Mouse (Mus musculus) C2C12 (cell line): ENCODE measurements at regions not wholly inside any gene's neighbourhood (a gene's known extent, or its start where the extent isn't known, plus 50 kb on each side); places are given as distances from the start of the nearest gene placed in this dataset.

Experiments used
- H3K27me3 ChIP-seq: one replicate; pipeline ENCODE4 v1.6.1; 2011; ENCODE audit not compliant: control insufficient read depth, insufficient read depth, insufficient read length
- H3K36me3 ChIP-seq: one replicate; pipeline ENCODE4 v1.6.1; 2011; ENCODE audit not compliant: control insufficient read depth, insufficient read depth
- H3K4me3 ChIP-seq: one replicate; pipeline ENCODE4 v1.5.1; 2011; ENCODE audit warnings: mild to moderate bottlenecking, control low read depth; ENCODE audit not compliant: poor library complexity, insufficient read depth, severe bottlenecking
- H3K79me2 ChIP-seq: one replicate; pipeline ENCODE4 v1.6.1; 2011; ENCODE audit not compliant: control insufficient read depth, insufficient read depth
- H3K79me3 ChIP-seq: one replicate; pipeline ENCODE4 v1.6.1; 2011; ENCODE audit warnings: low read depth, control low read depth
- H3ac ChIP-seq: one replicate; pipeline ENCODE3; 2011; ENCODE audit warnings: low read depth; ENCODE audit not compliant: control insufficient read depth, insufficient read length
- CEBPB ChIP-seq: IDR thresholded peaks from one replicate; pipeline ENCODE4 v1.6.1; 2011; ENCODE audit warnings: low read depth, mild to moderate bottlenecking, control low read depth, moderate library complexity
- CTCF ChIP-seq: IDR thresholded peaks from one replicate; pipeline ENCODE4 v1.5.1; 2011; ENCODE audit not compliant: control insufficient read depth, insufficient read depth, insufficient read length
- FOSL1 ChIP-seq: IDR thresholded peaks from one replicate; pipeline ENCODE4 v1.8.0; 2011; ENCODE audit warnings: mild to moderate bottlenecking, low read length; ENCODE audit not compliant: poor library complexity, insufficient read depth, severe bottlenecking
- MAX ChIP-seq: IDR thresholded peaks from one replicate; pipeline ENCODE4 v1.6.1; 2011; ENCODE audit warnings: mild to moderate bottlenecking, control low read depth
- MYOD1 ChIP-seq: IDR thresholded peaks from one replicate; pipeline ENCODE4 v1.6.1; 2011; ENCODE audit warnings: low read depth; ENCODE audit not compliant: control insufficient read depth, insufficient read length
- MYOG ChIP-seq: IDR thresholded peaks from one replicate; pipeline ENCODE4 v1.6.1; 2011; ENCODE audit not compliant: control insufficient read depth, insufficient read length; ENCODE audit errors: extremely low read depth
- USF1 ChIP-seq: IDR thresholded peaks from one replicate; pipeline ENCODE4 v1.6.1; 2011; ENCODE audit warnings: low read depth, mild to moderate bottlenecking, control low read depth, moderate library complexity

GRCm38 (mm10) chr3:52607379-52608085, 339.4 kb downstream of the Foxo1 start:
- Histone ChIP-seq H3K79me2 (no peaks in the 10 kb centered on the region), H3K27me3 (no peaks in the 10 kb centered on the region), H3ac (no peak overlapping the region), H3K4me3 (no peak overlapping the region), H3K36me3 (no peaks in the 10 kb centered on the region), H3K79me3 (no peaks in the 10 kb centered on the region)
- TF ChIP-seq FOSL1 (peak; percentile 20), MAX (no peak), USF1 (peak; percentile 74)

- Histone ChIP-seq H3K79me2 (no peaks in the 10 kb centered on the region), H3ac (no peak overlapping the region), H3K79me3 (no peaks in the 10 kb centered on the region), H3K36me3 (no peaks in the 10 kb centered on the region), H3K27me3 (no peaks in the 10 kb centered on the region), H3K4me3 (no peak overlapping the region)
- TF ChIP-seq FOSL1: no peak
- no peak for TF ChIP-seq USF1
- no peak for TF ChIP-seq MAX
- no peak for TF ChIP-seq MYOG
- TF ChIP-seq CTCF: no peak
- no peak for TF ChIP-seq CEBPB
- TF ChIP-seq MYOD1: no peak
These were observed 337.2 kb downstream of the Foxo1 start for GRCm38 (mm10) chr3:52605261-52605771.

GRCm38 (mm10) chr3:52603244-52603704, 335.1 kb downstream of the Foxo1 start:
- H3K27me3 ChIP-seq: no peaks in the 10 kb centered on the region
- H3ac ChIP-seq: no peak overlapping the region
- no peaks in the 10 kb centered on the region for H3K36me3 ChIP-seq
- H3K4me3 ChIP-seq: no peak overlapping the region
- TF ChIP-seq MYOD1 (peak; percentile 91), CTCF (no peak), USF1 (no peak), MYOG (no peak), MAX (no peak)
- H3K79me3 ChIP-seq: no peaks in the 10 kb centered on the region
- H3K79me2 ChIP-seq: no peaks in the 10 kb centered on the region

GRCm38 (mm10) chr3:52601011-52601745, 333.0 kb downstream of the Foxo1 start:
- no peak overlapping the region for H3ac ChIP-seq
- TF ChIP-seq USF1 (no peak), CEBPB (peak; percentile 93)
- no peaks in the 10 kb centered on the region for H3K36me3 ChIP-seq
- no peaks in the 10 kb centered on the region for H3K27me3 ChIP-seq
- no peaks in the 10 kb centered on the region for H3K79me2 ChIP-seq
- H3K79me3 ChIP-seq: no peaks in the 10 kb centered on the region
- H3K4me3 ChIP-seq: no peak overlapping the region

- H3K4me3 ChIP-seq: no peak overlapping the region
- no peaks in the 10 kb centered on the region for H3K79me3 ChIP-seq
- TF ChIP-seq MAX (no peak), FOSL1 (no peak), USF1 (no peak), MYOD1 (no peak), MYOG (no peak), CTCF (no peak), CEBPB (no peak)
- H3K79me2 ChIP-seq: no peaks in the 10 kb centered on the region
- H3K36me3 ChIP-seq: no peaks in the 10 kb centered on the region
- no peaks in the 10 kb centered on the region for H3K27me3 ChIP-seq
- H3ac ChIP-seq: no peak overlapping the region
These were observed 332.4 kb downstream of the Foxo1 start for GRCm38 (mm10) chr3:52600581-52600980.

GRCm38 (mm10) chr3:52600146-52600545, 332.0 kb downstream of the Foxo1 start:
- TF ChIP-seq FOSL1 (no peak), USF1 (no peak), MAX (no peak), MYOG (no peak), CEBPB (no peak), MYOD1 (no peak), CTCF (no peak)
- Histone ChIP-seq H3ac (no peak overlapping the region), H3K79me2 (no peaks in the 10 kb centered on the region), H3K27me3 (no peaks in the 10 kb centered on the region), H3K79me3 (no peaks in the 10 kb centered on the region), H3K4me3 (no peak overlapping the region), H3K36me3 (no peaks in the 10 kb centered on the region)
